Mouse (Mus musculus): ENCODE measurements around the gene Nkapd1. TPM values are rescaled to one million over a fixed set of nuclear protein-coding genes. Genes with fewer than 3 reads are reported as not detected.
A peak's percentile ranks its signal among the peaks of the same experiment; 100 is the strongest.

The Nkapd1 gene
- polyA plus RNA-seq, 1 experiment: 2.9 TPM

DNA sequence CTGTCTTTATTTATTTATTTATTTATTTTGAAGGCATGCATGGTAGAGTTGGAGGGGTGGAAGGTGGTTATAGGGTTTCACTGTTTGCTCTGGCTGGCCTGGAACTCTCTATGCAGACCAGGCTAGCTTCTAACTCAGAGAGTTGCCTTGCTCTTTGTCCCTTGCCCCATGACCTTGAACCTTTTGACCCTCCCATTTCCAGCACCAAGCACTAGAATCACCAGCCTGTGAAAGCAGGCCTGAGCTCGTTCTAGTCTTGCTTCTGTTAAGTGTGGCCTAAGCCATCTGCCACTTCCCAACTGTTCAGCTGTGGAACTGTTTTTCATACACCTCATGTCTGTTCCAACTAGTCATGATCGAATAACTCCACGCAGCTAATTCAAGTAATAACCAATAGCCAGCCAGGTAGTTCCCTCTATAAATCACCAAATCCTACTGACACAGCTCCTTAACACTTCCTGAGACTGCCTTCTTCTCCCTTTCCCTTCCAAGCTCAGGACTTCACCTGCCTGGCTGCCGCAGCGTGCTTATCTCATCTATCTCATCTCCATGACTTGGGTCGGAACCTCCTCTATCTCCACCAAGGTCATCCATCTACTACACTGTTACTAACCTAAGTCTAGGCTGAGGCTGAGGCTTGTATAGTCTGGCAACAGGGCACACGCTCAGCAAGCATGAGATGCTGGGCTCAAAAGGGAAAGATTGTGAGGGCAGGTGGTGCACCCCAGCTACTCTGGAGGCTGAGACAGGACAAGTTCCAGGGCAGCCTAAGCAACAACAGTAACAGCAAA, 15.0 kb downstream of the Nkapd1 start:
- Histone ChIP-seq H3K4me1 (peaks cover 48% of the 10 kb centered on the region), H3K27me3 (replicated peaks) (no peaks in the 10 kb centered on the region), H3K9me3 (no peaks in the 10 kb centered on the region), H3K36me3 (replicated peaks; ENCODE audit: low read length) (peaks cover 53% of the 10 kb centered on the region), H3K4me3 (replicated peaks) (peak overlapping the region; percentile 99)
- no peak for TF ChIP-seq FLI1 (IDR thresholded peaks at IDR 0.05; ENCODE audit: low read length)
- TF ChIP-seq GATA1 (IDR thresholded peaks at IDR 0.05; ENCODE audit: borderline replicate concordance, low read length): no peak

DNA sequence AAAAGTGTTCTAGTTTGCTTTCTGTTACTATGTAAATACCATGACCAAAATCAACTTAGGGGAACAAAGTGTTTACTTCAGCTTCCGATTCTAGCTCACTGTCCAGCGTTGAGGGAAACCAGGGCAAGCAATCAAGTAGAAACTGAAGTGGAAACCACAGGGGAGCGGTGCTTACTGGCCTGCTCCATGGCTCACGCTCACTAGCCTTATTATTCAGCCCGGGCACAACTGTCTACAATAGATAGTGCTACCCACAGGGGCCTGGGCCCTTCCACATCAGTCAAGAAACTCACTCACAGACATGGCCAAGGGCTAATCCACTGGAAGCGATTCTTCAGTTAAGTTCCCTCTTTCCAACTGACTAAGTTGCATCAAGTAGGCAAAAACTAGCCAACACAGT, 15.7 kb downstream of the Nkapd1 start:
- Histone ChIP-seq H3K4me3 (replicated peaks) (peak overlapping the region; percentile 85), H3K27me3 (replicated peaks) (no peaks in the 10 kb centered on the region), H3K36me3 (replicated peaks; ENCODE audit: low read length) (peaks cover 56% of the 10 kb centered on the region), H3K4me1 (peaks cover 48% of the 10 kb centered on the region), H3K9me3 (no peaks in the 10 kb centered on the region)
- TF ChIP-seq GATA1 (IDR thresholded peaks at IDR 0.05; ENCODE audit: borderline replicate concordance, low read length) (no peak), FLI1 (IDR thresholded peaks at IDR 0.05; ENCODE audit: low read length) (no peak)

DNA sequence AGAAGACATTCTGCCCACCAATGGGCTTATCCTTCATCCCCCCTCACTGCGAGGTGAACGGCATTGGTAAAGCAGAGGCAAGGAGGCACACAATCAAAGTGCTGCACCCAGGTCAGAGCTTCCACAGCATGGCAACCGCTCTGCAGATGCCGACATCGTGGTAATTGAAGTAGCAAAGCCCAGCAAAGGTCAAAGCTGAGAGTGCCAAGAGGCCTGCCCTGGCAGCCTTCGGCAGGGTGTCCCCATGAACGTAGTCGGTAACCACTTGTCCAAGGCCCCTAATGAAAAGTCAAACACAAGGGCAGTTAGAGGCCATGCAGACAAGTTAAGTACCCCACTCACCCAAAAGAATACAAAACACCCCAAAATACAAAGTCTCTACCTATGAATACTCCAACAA, 20.3 kb downstream of the Nkapd1 start:
- no peaks in the 10 kb centered on the region for H3K9me3 ChIP-seq
- peaks cover 67% of the 10 kb centered on the region for H3K36me3 ChIP-seq (replicated peaks; ENCODE audit: low read length)
- no peaks in the 10 kb centered on the region for H3K27me3 ChIP-seq (replicated peaks)
- no peak for TF ChIP-seq GATA1 (IDR thresholded peaks at IDR 0.05; ENCODE audit: borderline replicate concordance, low read length)
- no peak for TF ChIP-seq FLI1 (IDR thresholded peaks at IDR 0.05; ENCODE audit: low read length)
- H3K4me3 ChIP-seq (replicated peaks): no peak overlapping the region
- peaks cover 19% of the 10 kb centered on the region for H3K4me1 ChIP-seq

GRCm38 (mm10) chr9:50594794-50595417, 22.4 kb downstream of the Nkapd1 start:
- no peaks in the 10 kb centered on the region for H3K9me3 ChIP-seq
- peaks cover 8% of the 10 kb centered on the region for H3K4me1 ChIP-seq
- H3K4me3 ChIP-seq (replicated peaks): no peak overlapping the region
- no peaks in the 10 kb centered on the region for H3K27me3 ChIP-seq (replicated peaks)
- H3K36me3 ChIP-seq (replicated peaks; ENCODE audit: low read length): peaks cover 54% of the 10 kb centered on the region
- TF ChIP-seq GATA1 (IDR thresholded peaks at IDR 0.05; ENCODE audit: borderline replicate concordance, low read length) (no peak), FLI1 (IDR thresholded peaks at IDR 0.05; ENCODE audit: low read length) (no peak)

DNA sequence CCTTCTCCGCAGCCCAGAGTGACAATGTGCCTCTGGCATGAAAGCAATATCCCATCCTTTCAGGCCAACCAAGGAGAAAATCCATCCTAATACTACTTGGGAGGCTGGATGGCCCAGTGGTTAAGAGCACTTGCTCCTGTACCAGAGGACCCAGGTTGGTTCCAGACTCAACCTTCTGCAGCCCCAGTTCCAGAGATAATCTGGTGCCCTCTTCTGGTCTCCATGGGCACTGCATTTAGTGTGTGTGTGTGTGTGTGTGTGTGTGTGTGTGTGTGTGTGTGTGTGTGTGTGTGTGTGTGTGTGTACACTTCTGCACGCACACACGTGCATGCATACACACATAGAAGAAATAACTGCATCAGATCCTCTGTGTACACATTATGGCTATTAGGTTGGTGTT, 23.7 kb downstream of the Nkapd1 start:
- peaks cover 8% of the 10 kb centered on the region for H3K4me1 ChIP-seq
- peaks cover 41% of the 10 kb centered on the region for H3K36me3 ChIP-seq (replicated peaks; ENCODE audit: low read length)
- no peaks in the 10 kb centered on the region for H3K9me3 ChIP-seq
- H3K27me3 ChIP-seq (replicated peaks): no peaks in the 10 kb centered on the region
- H3K4me3 ChIP-seq (replicated peaks): no peak overlapping the region
- TF ChIP-seq FLI1 (IDR thresholded peaks at IDR 0.05; ENCODE audit: low read length) (no peak), GATA1 (IDR thresholded peaks at IDR 0.05; ENCODE audit: borderline replicate concordance, low read length) (no peak)

- no peaks in the 10 kb centered on the region for H3K9me3 ChIP-seq
- no peak overlapping the region for H3K4me3 ChIP-seq (replicated peaks)
- TF ChIP-seq GATA1 (IDR thresholded peaks at IDR 0.05; ENCODE audit: borderline replicate concordance, low read length) (no peak), FLI1 (IDR thresholded peaks at IDR 0.05; ENCODE audit: low read length) (no peak)
- H3K4me1 ChIP-seq: peaks cover 8% of the 10 kb centered on the region
- peaks cover 35% of the 10 kb centered on the region for H3K36me3 ChIP-seq (replicated peaks; ENCODE audit: low read length)
- no peaks in the 10 kb centered on the region for H3K27me3 ChIP-seq (replicated peaks)
These were observed 24.3 kb downstream of the Nkapd1 start for GRCm38 (mm10) chr9:50592955-50593354.

- Histone ChIP-seq H3K4me3 (replicated peaks) (peak overlapping the region; percentile 82), H3K27me3 (replicated peaks) (no peaks in the 10 kb centered on the region), H3K4me1 (peaks cover 8% of the 10 kb centered on the region), H3K36me3 (replicated peaks; ENCODE audit: low read length) (peaks cover 16% of the 10 kb centered on the region), H3K9me3 (no peaks in the 10 kb centered on the region)
- TF ChIP-seq FLI1 (IDR thresholded peaks at IDR 0.05; ENCODE audit: low read length) (no peak), GATA1 (IDR thresholded peaks at IDR 0.05; ENCODE audit: borderline replicate concordance, low read length) (no peak)
These were observed 26.3 kb downstream of the Nkapd1 start for GRCm38 (mm10) chr9:50590856-50591518.

DNA sequence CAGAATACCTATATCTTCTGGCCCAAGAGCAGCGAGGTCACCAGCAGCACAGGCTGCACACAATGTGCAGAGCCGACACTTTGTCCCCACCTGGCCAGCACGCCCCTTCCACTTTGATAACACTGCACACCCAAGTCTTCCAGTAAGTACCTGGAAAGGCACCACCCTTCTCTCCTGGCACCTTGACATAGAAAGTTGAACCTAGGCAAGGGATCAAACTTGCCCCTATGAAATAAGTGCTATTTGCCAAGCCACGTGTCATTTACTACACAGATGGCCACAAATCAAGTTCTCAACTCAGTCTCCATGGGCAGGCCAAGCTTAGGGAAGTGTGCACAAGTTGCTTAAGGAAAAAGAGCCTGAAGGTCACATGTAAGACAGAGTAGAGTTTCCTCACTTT, 30.3 kb downstream of the Nkapd1 start:
- H3K4me3 ChIP-seq (replicated peaks): no peak overlapping the region
- peaks cover 12% of the 10 kb centered on the region for H3K4me1 ChIP-seq
- no peaks in the 10 kb centered on the region for H3K36me3 ChIP-seq (replicated peaks; ENCODE audit: low read length)
- no peaks in the 10 kb centered on the region for H3K9me3 ChIP-seq
- TF ChIP-seq FLI1 (IDR thresholded peaks at IDR 0.05; ENCODE audit: low read length) (no peak), GATA1 (IDR thresholded peaks at IDR 0.05; ENCODE audit: borderline replicate concordance, low read length) (no peak)
- peaks cover 2% of the 10 kb centered on the region for H3K27me3 ChIP-seq (replicated peaks)

DNA sequence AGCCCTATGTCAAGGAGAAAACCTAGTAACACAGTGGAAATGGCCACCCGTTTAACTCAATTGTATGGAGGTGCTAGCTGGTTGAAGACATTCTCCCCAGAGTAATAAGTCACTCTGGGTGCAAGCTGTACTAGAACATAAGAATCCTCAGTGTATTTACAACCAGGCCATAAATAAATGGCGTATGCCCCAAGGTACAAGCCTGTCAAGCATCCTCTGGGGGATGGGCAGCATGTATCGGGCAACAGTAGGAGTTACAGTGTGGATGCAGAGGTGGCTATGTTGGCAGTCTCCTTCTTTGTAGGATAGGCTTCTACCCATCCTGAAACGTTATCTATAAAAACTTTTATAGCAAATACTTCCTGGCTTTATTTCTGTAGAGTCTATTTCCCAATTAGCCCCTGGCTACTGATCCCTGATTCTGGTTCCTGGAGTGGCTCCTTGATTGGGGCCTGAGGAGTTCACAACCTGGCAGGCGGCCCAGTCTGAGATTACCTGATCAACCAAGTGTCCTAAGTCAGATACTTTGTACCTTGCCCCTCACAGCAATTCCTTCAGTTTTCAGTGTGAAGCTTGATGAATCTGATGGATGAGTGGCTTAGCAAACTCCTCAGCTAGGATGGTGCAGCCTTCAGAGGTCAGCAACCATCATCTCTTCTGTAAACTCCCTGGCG, 32.0 kb downstream of the Nkapd1 start:
- peaks cover 5% of the 10 kb centered on the region for H3K27me3 ChIP-seq (replicated peaks)
- no peaks in the 10 kb centered on the region for H3K9me3 ChIP-seq
- H3K36me3 ChIP-seq (replicated peaks; ENCODE audit: low read length): no peaks in the 10 kb centered on the region
- no peak for TF ChIP-seq GATA1 (IDR thresholded peaks at IDR 0.05; ENCODE audit: borderline replicate concordance, low read length)
- TF ChIP-seq FLI1 (IDR thresholded peaks at IDR 0.05; ENCODE audit: low read length): no peak
- H3K4me1 ChIP-seq: 0 out of 2 replicates have a peak, but pooled peaks cover 4% of the 10 kb centered on the region
- H3K4me3 ChIP-seq (replicated peaks): no peak overlapping the region
